Mouse (Mus musculus): ENCODE data around the gene Mob1a.

Gene Mob1a
- long read RNA-seq, experiment 1, full-length matches to known transcripts = 4 of 19 reads
- long read RNA-seq, experiment 1, partial matches to known transcripts = 1 of 19 reads
- long read RNA-seq, experiment 1, other reads (novel, unspliced or antisense) = 14 of 19 reads
- long read RNA-seq, experiment 2, full-length matches to known transcripts = 5 of 19 reads
- long read RNA-seq, experiment 2, partial matches to known transcripts = 13 of 19 reads
- long read RNA-seq, experiment 2, other reads (novel, unspliced or antisense) = 1 of 19 reads

- intact Hi-C loops (cut with DNase I) = no loop called here
Measured at GRCm38 (mm10) chr6:83325525-83326393, at the start of gene Mob1a, which contains the start of gene Mthfd2. Mob1a (plus strand) TSS chr6:83326016. Mthfd2 (minus strand) TSS chr6:83325908.

GRCm38 (mm10) chr6:83277151-83277550 is 48.7 kb upstream of the Mob1a start:
- intact Hi-C loops (cut with DNase I) = loop anchor here (5.0 kb wide), 1 partner anchor 280 kb away; no protein-coding TSS in a partner anchor

GRCm38 (mm10) chr6:83278881-83279280 is 46.9 kb upstream of the Mob1a start:
- intact Hi-C loops (cut with DNase I) = loop anchor here (1.0 to 5.0 kb wide), 2 partner anchors 64 to 282 kb away; no protein-coding TSS in a partner anchor

- intact Hi-C loops (cut with DNase I) = loop anchor here (5.0 kb wide), 1 partner anchor 118 kb away; no protein-coding TSS in a partner anchor
Measured at GRCm38 (mm10) chr6:83280256-83280955, 45.4 kb upstream of the Mob1a start.

- intact Hi-C loops (cut with DNase I) = no loop called here
Measured at GRCm38 (mm10) chr6:83300447-83301229, 25.2 kb upstream of the Mob1a start.

- intact Hi-C loops (cut with DNase I) = no loop called here
Measured at GRCm38 (mm10) chr6:83301294-83301693, 24.5 kb upstream of the Mob1a start.

- intact Hi-C loops (cut with DNase I) = no loop called here
Measured at GRCm38 (mm10) chr6:83302264-83302663, 23.6 kb upstream of the Mob1a start.

- intact Hi-C loops (cut with DNase I) = no loop called here
Measured at GRCm38 (mm10) chr6:83309017-83309416, 16.8 kb upstream of the Mob1a start.

- intact Hi-C loops (cut with DNase I) = no loop called here
Measured at GRCm38 (mm10) chr6:83311206-83311605, 14.6 kb upstream of the Mob1a start.

GRCm38 (mm10) chr6:83312021-83312420 is 13.8 kb upstream of the Mob1a start:
- intact Hi-C loops (cut with DNase I) = no loop called here

GRCm38 (mm10) chr6:83312514-83312913 is 13.3 kb upstream of the Mob1a start:
- intact Hi-C loops (cut with DNase I) = no loop called here

GRCm38 (mm10) chr6:83315293-83315692 is 10.5 kb upstream of the Mob1a start:
- intact Hi-C loops (cut with DNase I) = no loop called here

GRCm38 (mm10) chr6:83316022-83316421 is 9.8 kb upstream of the Mob1a start:
- intact Hi-C loops (cut with DNase I) = no loop called here

GRCm38 (mm10) chr6:83317108-83317741 is 8.6 kb upstream of the Mob1a start:
- intact Hi-C loops (cut with DNase I) = no loop called here

- intact Hi-C loops (cut with DNase I) = no loop called here
Measured at GRCm38 (mm10) chr6:83321927-83322326, 3.9 kb upstream of the Mob1a start.

GRCm38 (mm10) chr6:83322794-83323193 is 3.0 kb upstream of the Mob1a start:
- intact Hi-C loops (cut with DNase I) = no loop called here

- intact Hi-C loops (cut with DNase I) = no loop called here
Measured at GRCm38 (mm10) chr6:83323652-83324419, 2.0 kb upstream of the Mob1a start.

- intact Hi-C loops (cut with DNase I) = no loop called here
Measured at GRCm38 (mm10) chr6:83326394-83326736, 549 bp downstream of the Mob1a start.

- intact Hi-C loops (cut with DNase I) = no loop called here
Measured at GRCm38 (mm10) chr6:83326761-83327160, 945 bp downstream of the Mob1a start.

Measured in adrenal gland (tissue).